Mouse (Mus musculus): ENCODE data around the gene Wnt10b. TPM values are rescaled to one million over a fixed set of nuclear protein-coding genes. Genes with fewer than 3 reads are reported as not detected.
A peak's percentile ranks its signal among the peaks of the same experiment; 100 is the strongest.

Gene Wnt10b
- total and polyA plus RNA-seq, 2 experiments from 2014 or later: 1.4 TPM; not detected in 1

DNA sequence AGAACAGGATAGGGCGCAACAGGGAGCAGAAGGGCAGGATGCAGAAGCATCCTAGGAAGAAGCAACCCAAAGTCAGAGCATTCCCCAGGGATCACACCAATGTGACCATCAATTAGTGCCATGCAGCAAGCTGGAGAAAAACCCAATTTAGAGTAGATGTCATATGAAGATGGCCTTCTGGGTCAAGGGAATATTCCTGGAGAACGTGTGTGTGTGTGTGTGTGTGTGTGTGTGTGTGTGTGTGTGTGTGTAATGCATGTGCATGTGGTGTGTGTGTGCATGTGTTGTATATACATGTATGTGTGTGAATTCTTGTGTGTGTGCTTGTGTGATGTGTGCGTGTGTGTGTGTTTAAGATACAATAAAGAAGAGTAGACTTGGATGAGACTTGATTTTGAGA is 21.0 kb upstream of the Wnt10b start:
- Histone ChIP-seq H3K9me3 (ENCODE audit: low read length) (no peaks in the 10 kb centered on the region), H3K27me3 (ENCODE audit: insufficient read depth, low read length) (peaks cover 71% of the 10 kb centered on the region), H3K4me3 (ENCODE audit: low read length) (no peak overlapping the region), H3K9ac (replicated peaks; ENCODE audit: low read length) (no peak overlapping the region), H3K36me3 (ENCODE audit: insufficient read depth, low read length) (no peaks in the 10 kb centered on the region), H3K27ac (no peak overlapping the region), H3K4me1 (ENCODE audit: insufficient read depth, low read length) (no peaks in the 10 kb centered on the region), H3K4me2 (ENCODE audit: low read depth, low read length) (no peak overlapping the region)
- no peak for ATAC-seq
- TF ChIP-seq CTCF (IDR thresholded peaks at IDR 0.05; ENCODE audit: low read depth): no peak
- DNase-seq (ENCODE audit: low spot score): no peak
- WGBS: 44% methylated on average over 3 of the region's 3 CpGs

DNA sequence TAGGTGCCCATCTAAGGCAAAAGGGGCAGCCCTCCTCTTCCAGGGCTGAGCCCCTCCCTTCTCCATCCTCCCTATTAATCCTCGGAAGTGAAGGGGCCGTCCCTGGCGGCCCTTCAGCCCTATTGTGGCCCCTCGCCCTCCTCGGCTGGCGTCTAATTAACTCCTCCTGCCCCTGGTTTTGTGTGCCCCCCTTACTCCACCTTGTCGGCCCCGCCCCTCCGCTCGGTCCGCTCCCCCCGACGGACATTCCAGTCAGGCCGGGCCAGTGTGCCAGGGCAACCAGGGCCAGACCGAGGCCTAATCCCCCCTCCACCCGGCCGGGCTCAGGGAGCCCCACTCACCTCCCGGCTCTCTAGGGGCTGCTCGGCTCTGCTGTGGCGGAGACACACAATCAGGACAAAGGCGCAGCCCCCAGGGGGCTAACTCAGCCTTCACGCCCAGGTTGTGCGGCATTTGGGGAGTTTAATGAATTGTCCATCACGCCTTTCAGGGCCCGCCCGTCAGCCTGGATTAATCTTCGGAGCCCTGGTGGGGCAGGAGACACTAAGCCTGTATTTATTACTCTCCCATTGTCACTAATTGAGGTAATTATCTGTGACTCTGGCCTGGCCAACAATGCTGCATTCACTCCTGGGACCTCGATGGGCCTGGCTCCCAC is 20.0 kb upstream of the Wnt10b start:
- Histone ChIP-seq H3K9ac (replicated peaks; ENCODE audit: low read length) (no peak overlapping the region), H3K36me3 (ENCODE audit: insufficient read depth, low read length) (no peaks in the 10 kb centered on the region), H3K9me3 (ENCODE audit: low read length) (no peaks in the 10 kb centered on the region), H3K27me3 (ENCODE audit: insufficient read depth, low read length) (peaks cover 69% of the 10 kb centered on the region), H3K27ac (no peak overlapping the region), H3K4me2 (ENCODE audit: low read depth, low read length) (peak overlapping the region; percentile 14; the same call in 1 of the 2 replicates), H3K4me3 (ENCODE audit: low read length) (no peak overlapping the region), H3K4me1 (ENCODE audit: insufficient read depth, low read length) (no peaks in the 10 kb centered on the region)
- 2% methylated on average over 28 of the region's 28 CpGs for WGBS
- no peak for TF ChIP-seq CTCF (IDR thresholded peaks at IDR 0.05; ENCODE audit: low read depth)
- ATAC-seq: peak; percentile 77
- DNase-seq (ENCODE audit: low spot score): peak; percentile 70

DNA sequence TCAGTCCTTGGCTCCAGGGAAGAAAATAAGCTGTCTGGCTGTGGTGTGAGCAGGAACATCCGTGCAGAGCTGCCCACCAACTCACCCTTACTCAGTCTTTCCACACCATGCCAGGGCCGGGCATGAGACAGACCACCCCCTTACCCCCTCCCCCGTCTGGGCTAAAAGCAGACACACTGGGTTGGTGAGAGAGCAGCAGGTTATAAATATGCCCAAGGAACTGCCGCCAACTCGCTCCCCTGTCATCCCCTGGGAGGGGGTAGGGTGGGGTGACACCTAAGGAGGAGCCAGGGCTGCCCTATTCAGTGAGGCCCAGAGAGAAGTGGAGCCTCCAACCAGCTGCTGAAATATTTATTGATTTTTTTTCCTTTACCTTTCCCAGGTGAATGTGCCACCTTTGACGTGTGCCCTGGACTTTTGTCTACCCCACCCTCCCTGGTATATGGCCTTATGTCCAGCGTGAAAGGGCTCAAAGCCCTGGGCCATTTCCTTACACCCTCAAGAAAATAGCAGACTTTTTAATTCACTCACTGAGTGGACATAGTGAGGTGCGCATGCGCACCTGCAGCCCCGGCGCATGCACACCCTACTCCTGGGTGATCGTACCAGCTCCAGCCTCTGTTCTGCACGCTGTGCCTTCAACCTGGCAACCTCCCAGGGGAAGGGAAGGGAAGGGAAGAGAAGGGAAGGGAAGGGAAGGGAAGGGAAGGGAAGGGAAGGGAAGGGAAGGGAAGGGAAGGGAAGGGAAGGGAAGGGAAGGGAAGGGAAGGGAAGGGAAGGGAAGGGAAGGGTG is 19.0 kb upstream of the Wnt10b start:
- 1% methylated on average over 13 of the region's 13 CpGs for WGBS
- Histone ChIP-seq H3K36me3 (ENCODE audit: insufficient read depth, low read length) (no peaks in the 10 kb centered on the region), H3K27ac (no peak overlapping the region), H3K4me2 (ENCODE audit: low read depth, low read length) (no peak overlapping the region; the same call in 1 of the 2 replicates), H3K9ac (replicated peaks; ENCODE audit: low read length) (no peak overlapping the region), H3K27me3 (ENCODE audit: insufficient read depth, low read length) (peaks cover 69% of the 10 kb centered on the region), H3K9me3 (ENCODE audit: low read length) (no peaks in the 10 kb centered on the region), H3K4me3 (ENCODE audit: low read length) (no peak overlapping the region), H3K4me1 (ENCODE audit: insufficient read depth, low read length) (no peaks in the 10 kb centered on the region)
- ATAC-seq (no peak), DNase-seq (ENCODE audit: low spot score) (peak; percentile 70)
- no peak for TF ChIP-seq CTCF (IDR thresholded peaks at IDR 0.05; ENCODE audit: low read depth)

GRCm38 (mm10) chr15:98793141-98793698 is 15.3 kb upstream of the Wnt10b start:
- Histone ChIP-seq H3K4me3 (ENCODE audit: low read length) (peak overlapping the region; percentile 32), H3K4me2 (ENCODE audit: low read depth, low read length) (peak overlapping the region; percentile 49), H3K27ac (no peak overlapping the region), H3K9ac (replicated peaks; ENCODE audit: low read length) (peak overlapping the region; percentile 15; the same call in 1 of the 2 replicates), H3K36me3 (ENCODE audit: insufficient read depth, low read length) (no peaks in the 10 kb centered on the region), H3K9me3 (ENCODE audit: low read length) (no peaks in the 10 kb centered on the region), H3K27me3 (ENCODE audit: insufficient read depth, low read length) (peaks cover 88% of the 10 kb centered on the region), H3K4me1 (ENCODE audit: insufficient read depth, low read length) (0 out of 2 replicates have a peak, but pooled peaks cover 7% of the 10 kb centered on the region)
- 7% methylated on average over 13 of the region's 13 CpGs for WGBS
- no peak for ATAC-seq
- TF ChIP-seq CTCF (IDR thresholded peaks at IDR 0.05; ENCODE audit: low read depth): no peak
- DNase-seq (ENCODE audit: low spot score): no peak

DNA sequence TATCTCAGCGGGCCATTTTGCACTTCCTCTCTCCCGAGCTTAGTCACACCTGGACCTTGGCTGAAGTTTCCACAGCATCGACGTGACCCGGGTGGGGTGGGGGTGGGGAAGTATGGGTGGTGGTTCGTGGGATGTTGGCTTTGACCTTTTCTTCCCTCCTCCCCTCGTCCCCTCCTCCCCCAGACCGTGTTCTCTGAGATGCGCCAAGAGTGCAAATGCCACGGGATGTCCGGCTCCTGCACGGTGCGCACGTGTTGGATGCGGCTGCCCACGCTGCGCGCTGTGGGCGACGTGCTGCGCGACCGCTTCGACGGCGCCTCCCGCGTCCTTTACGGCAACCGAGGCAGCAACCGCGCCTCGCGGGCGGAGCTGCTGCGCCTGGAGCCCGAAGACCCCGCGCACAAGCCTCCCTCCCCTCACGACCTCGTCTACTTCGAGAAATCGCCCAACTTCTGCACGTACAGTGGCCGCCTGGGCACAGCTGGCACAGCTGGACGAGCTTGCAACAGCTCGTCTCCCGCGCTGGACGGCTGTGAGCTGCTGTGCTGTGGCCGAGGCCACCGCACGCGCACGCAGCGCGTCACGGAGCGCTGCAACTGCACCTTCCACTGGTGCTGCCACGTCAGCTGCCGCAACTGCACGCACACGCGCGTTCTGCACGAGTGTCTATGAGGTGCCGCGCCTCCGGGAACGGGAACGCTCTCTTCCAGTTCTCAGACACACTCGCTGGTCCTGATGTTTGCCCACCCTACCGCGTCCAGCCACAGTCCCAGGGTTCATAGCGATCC is 14.5 kb upstream of the Wnt10b start:
- Histone ChIP-seq H3K4me3 (ENCODE audit: low read length) (peak overlapping the region; percentile 32), H3K9ac (replicated peaks; ENCODE audit: low read length) (peak overlapping the region; percentile 15), H3K4me2 (ENCODE audit: low read depth, low read length) (peak overlapping the region; percentile 49), H3K27ac (no peak overlapping the region), H3K36me3 (ENCODE audit: insufficient read depth, low read length) (no peaks in the 10 kb centered on the region), H3K9me3 (ENCODE audit: low read length) (no peaks in the 10 kb centered on the region), H3K27me3 (ENCODE audit: insufficient read depth, low read length) (peaks cover 83% of the 10 kb centered on the region), H3K4me1 (ENCODE audit: insufficient read depth, low read length) (0 out of 2 replicates have a peak, but pooled peaks cover 7% of the 10 kb centered on the region)
- ATAC-seq (peak; percentile 68), DNase-seq (ENCODE audit: low spot score) (peak; percentile 76)
- TF ChIP-seq CTCF (IDR thresholded peaks at IDR 0.05; ENCODE audit: low read depth): no peak
- WGBS: under 1% methylated on average over 72 of the region's 75 CpGs

DNA sequence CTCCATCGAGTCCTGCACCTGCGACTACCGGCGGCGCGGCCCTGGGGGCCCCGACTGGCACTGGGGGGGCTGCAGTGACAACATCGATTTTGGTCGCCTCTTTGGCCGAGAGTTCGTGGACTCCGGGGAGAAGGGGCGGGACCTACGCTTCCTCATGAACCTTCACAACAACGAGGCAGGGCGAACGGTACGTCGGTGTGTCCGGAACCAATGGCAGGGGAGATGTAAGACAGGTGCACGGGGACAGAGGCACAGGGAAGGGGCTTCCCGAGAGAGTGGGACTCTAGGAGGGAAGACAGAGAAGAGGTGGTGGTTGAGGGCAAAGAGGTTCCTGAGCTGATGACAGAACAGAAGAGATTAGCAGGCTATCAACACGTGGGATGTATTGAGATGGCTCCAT is 13.8 kb upstream of the Wnt10b start:
- no peak for ATAC-seq

More for the DNA sequence above, 13.8 kb upstream of the Wnt10b start:
- Histone ChIP-seq H3K4me1 (ENCODE audit: insufficient read depth, low read length) (0 out of 2 replicates have a peak, but pooled peaks cover 7% of the 10 kb centered on the region), H3K4me2 (ENCODE audit: low read depth, low read length) (no peak overlapping the region), H3K9ac (replicated peaks; ENCODE audit: low read length) (no peak overlapping the region), H3K36me3 (ENCODE audit: insufficient read depth, low read length) (no peaks in the 10 kb centered on the region), H3K27me3 (ENCODE audit: insufficient read depth, low read length) (peaks cover 83% of the 10 kb centered on the region), H3K4me3 (ENCODE audit: low read length) (peak overlapping the region; percentile 32; the same call in 1 of the 2 replicates), H3K9me3 (ENCODE audit: low read length) (no peaks in the 10 kb centered on the region), H3K27ac (no peak overlapping the region)
- 1% methylated on average over 23 of the region's 23 CpGs for WGBS
- no peak for DNase-seq (ENCODE audit: low spot score)
- TF ChIP-seq CTCF (IDR thresholded peaks at IDR 0.05; ENCODE audit: low read depth): no peak

Data from hindbrain, postnatal 0 days (tissue).